Mouse (Mus musculus): Measurements from ENCODE around the gene Numa1.

GRCm38 (mm10) chr7:102042314-102042713 lies 108.4 kb downstream of the Numa1 start:
- TF ChIP-seq CTCF (conservative IDR thresholded peaks at IDR 0.05; ENCODE audit: insufficient read depth, insufficient read length, low read depth, low read length) (no peak), POLR2A (IDR thresholded peaks at IDR 0.05; ENCODE audit: low read depth, low read length) (no peak)
